Comparison of ENCODE assay signal across 19 mouse cellular contexts in genomic region chr11:81236070-81236469, GRCm38 (mm10).
DNase-seq lines count a peak whose midpoint lies in the region; ATAC-seq lines count a peak whose summit lies in the region.
"Had no signal": no experiment of that assay in that cellular context is flagged by ENCODE, and none has a peak within 500 bp of the region (broad histone marks: within the 10 kb centered on the region; RNA-seq: fewer than 3 reads in every experiment).

No protein-coding gene starts in this region.

- no peak for DNase-seq in embryonic facial prominence, embryonic 14.5 days (ENCODE audit: low spot score)
- no peak for DNase-seq in embryonic facial prominence, embryonic 10.5 days (ENCODE audit: low spot score)
- DNase-seq in NIH3T3 (ENCODE audit: low read depth) = peak; percentile 7
- DNase-seq in adrenal gland, postnatal 36 days = peak; percentile 25
- DNase-seq in layer of hippocampus, postnatal 36 days = no peak
- DNase-seq in urinary bladder, postnatal 25 days (ENCODE audit: low spot score) = no peak
- DNase-seq in heart, adult 9 months (ENCODE audit: low spot score in 2 of 2) = no peak
- DNase-seq: B cell, adult 2 months; cerebellum, postnatal 10 days; gastrocnemius, postnatal 36 days; heart, adult 18-20 months; heart, postnatal 14 days; kidney, adult 18-20 months had no signal

- WGBS in embryonic facial prominence, embryonic 14.5 days = 63% methylated on average over 2 of the region's 2 CpGs
- 83% methylated on average over 2 of the region's 2 CpGs for WGBS in embryonic facial prominence, embryonic 10.5 days

- no peaks in the 10 kb centered on the region for H3K27me3 ChIP-seq in embryonic facial prominence, embryonic 14.5 days (replicated peaks; ENCODE audit: control insufficient read depth, insufficient read depth, low read length)
- no peaks in the 10 kb centered on the region for H3K27me3 ChIP-seq in embryonic facial prominence, embryonic 10.5 days (replicated peaks; ENCODE audit: low read depth, poor library complexity, severe bottlenecking)
- H3K27me3 ChIP-seq: forebrain, embryonic 12.5 days; heart, embryonic 15.5 days; hindbrain, embryonic 13.5 days had no signal

- no peak overlapping the region for H3K9ac ChIP-seq in embryonic facial prominence, embryonic 14.5 days (ENCODE audit: low read depth, low read length)
- H3K9ac ChIP-seq: forebrain, embryonic 12.5 days; heart, embryonic 15.5 days; hindbrain, embryonic 13.5 days had no signal

- no peak overlapping the region for H3K4me2 ChIP-seq in embryonic facial prominence, embryonic 14.5 days (ENCODE audit: low read depth, low read length)
- H3K4me2 ChIP-seq: forebrain, embryonic 12.5 days; heart, embryonic 11.5 days; heart, embryonic 15.5 days; hindbrain, embryonic 13.5 days had no signal

- H3K27ac ChIP-seq in embryonic facial prominence, embryonic 14.5 days (replicated peaks; ENCODE audit: low read depth, low read length) = no peak overlapping the region
- H3K27ac ChIP-seq in embryonic facial prominence, embryonic 10.5 days (replicated peaks) = no peak overlapping the region
- H3K27ac ChIP-seq: forebrain, embryonic 12.5 days; heart, embryonic 15.5 days; hindbrain, embryonic 13.5 days; hindbrain, postnatal 0 days had no signal

- H3K4me1 ChIP-seq in embryonic facial prominence, embryonic 14.5 days (ENCODE audit: control insufficient read depth, insufficient read depth, low read length) = no peaks in the 10 kb centered on the region
- peaks cover 8% of the 10 kb centered on the region for H3K4me1 ChIP-seq in embryonic facial prominence, embryonic 10.5 days
- H3K4me1 ChIP-seq: forebrain, embryonic 12.5 days; heart, embryonic 15.5 days; hindbrain, embryonic 13.5 days had no signal

- no peaks in the 10 kb centered on the region for H3K9me3 ChIP-seq in embryonic facial prominence, embryonic 14.5 days (ENCODE audit: control insufficient read depth, low read length)
- H3K9me3 ChIP-seq in embryonic facial prominence, embryonic 10.5 days = no peaks in the 10 kb centered on the region
- H3K9me3 ChIP-seq: forebrain, embryonic 12.5 days; heart, embryonic 15.5 days; hindbrain, embryonic 13.5 days had no signal

- no peak overlapping the region for H3K4me3 ChIP-seq in embryonic facial prominence, embryonic 14.5 days (ENCODE audit: low read depth, low read length)
- H3K4me3 ChIP-seq in embryonic facial prominence, embryonic 10.5 days = no peak overlapping the region
- H3K4me3 ChIP-seq: forebrain, embryonic 12.5 days; heart, embryonic 15.5 days; hindbrain, embryonic 13.5 days had no signal

- ATAC-seq in embryonic facial prominence, embryonic 14.5 days (ENCODE audit: low read depth) = peak; percentile 62; the same call in 1 of the 2 replicates
- ATAC-seq: forebrain, embryonic 16.5 days; hindbrain, postnatal 0 days had no signal

- no peaks in the 10 kb centered on the region for H3K36me3 ChIP-seq in embryonic facial prominence, embryonic 14.5 days (ENCODE audit: control insufficient read depth, insufficient read depth, low read length)
- no peaks in the 10 kb centered on the region for H3K36me3 ChIP-seq in embryonic facial prominence, embryonic 10.5 days (replicated peaks)
- H3K36me3 ChIP-seq: forebrain, embryonic 12.5 days; heart, embryonic 15.5 days; hindbrain, embryonic 13.5 days had no signal

Comparison
In these comparisons a context has a peak if more than half of its experiments do, and no peak if none do; other contexts are left out.
1. DNase-seq: peak in NIH3T3 (single experiment) and adrenal gland, postnatal 36 days (2 of 2); none in embryonic facial prominence, embryonic 14.5 days (single experiment), embryonic facial prominence, embryonic 10.5 days (single experiment), layer of hippocampus, postnatal 36 days (0 of 2), urinary bladder, postnatal 25 days (single experiment) and heart, adult 9 months (0 of 2).